Mouse (Mus musculus): ENCODE data around the gene Serpini1. TPM values are rescaled to one million over a fixed set of nuclear protein-coding genes. Genes with fewer than 3 reads are reported as not detected.

The Serpini1 gene
- polyA plus RNA-seq, 2 experiments = 0.11 to 0.50 TPM

DNA sequence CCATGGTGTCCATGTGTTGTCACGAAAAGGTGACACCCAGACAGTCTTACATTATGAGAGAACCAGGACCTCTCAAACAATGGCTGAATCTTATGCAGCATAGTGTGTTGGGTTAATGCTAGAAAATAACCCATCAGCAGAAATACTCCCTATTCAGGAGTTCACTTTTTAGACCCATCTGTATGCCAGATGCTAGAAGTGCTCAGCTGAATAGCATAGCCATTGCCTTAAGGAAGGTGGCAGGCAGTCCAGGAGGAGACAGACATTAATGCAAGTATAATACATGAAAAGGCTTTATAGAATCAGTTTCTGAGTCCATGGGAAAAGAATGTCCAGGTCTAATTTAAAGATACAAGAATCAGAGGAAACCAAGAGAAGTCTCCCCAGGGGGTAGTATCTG is 75.9 kb downstream of the Serpini1 start:
- H3K4me3 ChIP-seq (ENCODE audit: insufficient read depth in 1 of 2, low read depth in 2 of 2, low read length in 2 of 2) = no peak overlapping the region
- H3K4me1 ChIP-seq (replicated peaks; ENCODE audit: control insufficient read depth in 2 of 2, insufficient read depth in 2 of 2, low read length in 1 of 2) = no peaks in the 10 kb centered on the region
- WGBS (ENCODE audit: insufficient replicate concordance) = 63% methylated on average over 1 of the region's 1 CpGs
- H3K27ac ChIP-seq = no peak overlapping the region
- no peak overlapping the region for H3K9ac ChIP-seq (replicated peaks)
- DNase-seq (ENCODE audit: low read depth in 3 of 3, low spot score in 3 of 3) (no peak), ATAC-seq (ENCODE audit: insufficient read depth) (no peak)
- no peak overlapping the region for H3K4me2 ChIP-seq (ENCODE audit: low read depth)
- no peaks in the 10 kb centered on the region for H3K36me3 ChIP-seq (replicated peaks; ENCODE audit: control insufficient read depth, insufficient read depth, low read depth)
- no peaks in the 10 kb centered on the region for H3K9me3 ChIP-seq (ENCODE audit: control insufficient read depth, low read length)
- TF ChIP-seq EP300 (IDR thresholded peaks at IDR 0.05; ENCODE audit: low read depth) = no peak
- TF ChIP-seq CTCF (IDR thresholded peaks at IDR 0.05; ENCODE audit: low read depth) = no peak
- no peaks in the 10 kb centered on the region for H3K27me3 ChIP-seq (ENCODE audit: control insufficient read depth, insufficient read depth, low read length)

DNA sequence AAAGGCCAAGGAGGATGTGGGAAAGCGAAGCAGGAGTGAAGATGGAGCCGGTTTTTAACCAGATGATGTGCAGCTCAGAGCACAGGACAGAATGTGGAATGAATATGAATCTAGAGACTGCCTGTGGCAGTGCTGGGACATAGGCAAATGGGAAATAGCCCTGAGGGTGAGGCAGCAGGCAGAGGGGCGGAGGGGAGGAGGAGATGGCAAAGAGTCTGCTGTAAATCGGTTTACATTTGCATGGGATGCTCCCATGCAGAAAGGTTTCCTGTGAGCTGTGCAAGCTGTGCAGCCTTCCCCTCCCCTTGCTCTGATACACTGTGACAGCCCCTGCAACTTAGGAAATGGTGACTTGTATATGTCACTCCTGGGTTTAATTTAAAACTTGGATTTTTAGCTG is 76.3 kb downstream of the Serpini1 start:
- H3K36me3 ChIP-seq (replicated peaks; ENCODE audit: control insufficient read depth, insufficient read depth, low read depth) = no peaks in the 10 kb centered on the region
- no peak for DNase-seq (ENCODE audit: low read depth in 3 of 3, low spot score in 3 of 3)
- H3K4me1 ChIP-seq (replicated peaks; ENCODE audit: control insufficient read depth in 2 of 2, insufficient read depth in 2 of 2, low read length in 1 of 2) = no peaks in the 10 kb centered on the region

DNA sequence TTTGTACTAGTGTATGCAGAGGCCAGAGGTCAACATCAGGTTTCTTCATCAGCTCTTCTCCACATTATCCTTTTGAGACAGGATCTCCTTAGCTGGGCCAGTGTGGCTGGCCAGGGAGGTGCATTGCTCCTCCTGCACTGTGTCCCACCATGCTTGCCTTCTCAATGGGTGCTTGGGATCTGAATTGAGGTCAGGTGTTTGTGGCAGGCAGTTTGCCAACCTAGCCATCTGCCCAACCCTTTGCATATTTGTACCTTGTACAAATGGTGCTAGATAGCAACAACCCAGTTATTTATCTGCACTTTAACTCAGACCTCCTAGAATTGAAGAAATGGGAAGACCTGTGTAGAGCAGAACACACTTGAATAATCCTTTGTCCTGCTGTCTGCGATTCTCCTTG is 78.3 kb downstream of the Serpini1 start:
- Histone ChIP-seq H3K4me3 (ENCODE audit: insufficient read depth in 1 of 2, low read depth in 2 of 2, low read length in 2 of 2) (no peak overlapping the region), H3K4me1 (replicated peaks; ENCODE audit: control insufficient read depth in 2 of 2, insufficient read depth in 2 of 2, low read length in 1 of 2) (no peaks in the 10 kb centered on the region), H3K27me3 (ENCODE audit: control insufficient read depth, insufficient read depth, low read length) (no peaks in the 10 kb centered on the region), H3K4me2 (ENCODE audit: low read depth) (no peak overlapping the region), H3K9ac (replicated peaks) (no peak overlapping the region), H3K9me3 (ENCODE audit: control insufficient read depth, low read length) (no peaks in the 10 kb centered on the region), H3K36me3 (replicated peaks; ENCODE audit: control insufficient read depth, insufficient read depth, low read depth) (no peaks in the 10 kb centered on the region), H3K27ac (no peak overlapping the region)
- 56% methylated on average over 1 of the region's 1 CpGs for WGBS (ENCODE audit: insufficient replicate concordance)
- TF ChIP-seq EP300 (IDR thresholded peaks at IDR 0.05; ENCODE audit: low read depth) = no peak
- TF ChIP-seq CTCF (IDR thresholded peaks at IDR 0.05; ENCODE audit: low read depth) = no peak
- DNase-seq (ENCODE audit: low read depth in 3 of 3, low spot score in 3 of 3) (no peak), ATAC-seq (ENCODE audit: insufficient read depth) (no peak)

More for the DNA sequence above, 76.3 kb downstream of the Serpini1 start:
- Histone ChIP-seq H3K4me3 (ENCODE audit: insufficient read depth in 1 of 2, low read depth in 2 of 2, low read length in 2 of 2) (no peak overlapping the region), H3K9me3 (ENCODE audit: control insufficient read depth, low read length) (no peaks in the 10 kb centered on the region), H3K27me3 (ENCODE audit: control insufficient read depth, insufficient read depth, low read length) (no peaks in the 10 kb centered on the region), H3K27ac (no peak overlapping the region), H3K4me2 (ENCODE audit: low read depth) (no peak overlapping the region), H3K9ac (replicated peaks) (no peak overlapping the region)
- WGBS (ENCODE audit: insufficient replicate concordance) = 67% methylated on average over 4 of the region's 4 CpGs
- ATAC-seq (ENCODE audit: insufficient read depth) = no peak
- TF ChIP-seq EP300 (IDR thresholded peaks at IDR 0.05; ENCODE audit: low read depth) = no peak
- TF ChIP-seq CTCF (IDR thresholded peaks at IDR 0.05; ENCODE audit: low read depth) = no peak

DNA sequence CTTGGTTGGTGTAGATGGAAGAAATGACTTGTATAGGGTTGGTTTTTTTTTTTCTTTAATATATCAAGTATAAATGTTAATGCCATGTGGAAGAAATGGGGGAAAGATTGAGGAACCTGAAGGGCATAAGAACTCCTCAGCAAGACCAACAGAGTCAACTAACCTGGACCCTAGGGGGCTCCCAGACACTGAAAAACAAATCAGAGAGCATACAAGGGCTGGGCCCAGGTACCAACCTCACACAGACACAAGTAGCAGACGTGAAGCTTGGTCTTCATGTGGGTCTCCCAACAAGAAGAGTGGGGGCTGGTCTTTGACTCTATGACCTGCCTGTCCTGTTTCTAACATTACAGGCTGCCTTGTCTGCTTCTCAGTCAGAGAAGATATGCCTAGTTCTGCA is 82.2 kb downstream of the Serpini1 start:
- H3K36me3 ChIP-seq (replicated peaks; ENCODE audit: control insufficient read depth, insufficient read depth, low read depth) = no peaks in the 10 kb centered on the region
- no peak overlapping the region for H3K4me2 ChIP-seq (ENCODE audit: low read depth)
- H3K4me3 ChIP-seq (ENCODE audit: insufficient read depth in 1 of 2, low read depth in 2 of 2, low read length in 2 of 2) = no peak overlapping the region
- no peak for DNase-seq (ENCODE audit: low read depth in 3 of 3, low spot score in 3 of 3)
- H3K9ac ChIP-seq (replicated peaks) = no peak overlapping the region
- TF ChIP-seq EP300 (IDR thresholded peaks at IDR 0.05; ENCODE audit: low read depth) (no peak), CTCF (IDR thresholded peaks at IDR 0.05; ENCODE audit: low read depth) (no peak)
- no peak for ATAC-seq (ENCODE audit: insufficient read depth)
- no peak overlapping the region for H3K27ac ChIP-seq
- H3K9me3 ChIP-seq (ENCODE audit: control insufficient read depth, low read length) = no peaks in the 10 kb centered on the region
- WGBS (ENCODE audit: insufficient replicate concordance) = 13% methylated on average over 1 of the region's 1 CpGs
- H3K4me1 ChIP-seq (replicated peaks; ENCODE audit: control insufficient read depth in 2 of 2, insufficient read depth in 2 of 2, low read length in 1 of 2) = no peaks in the 10 kb centered on the region
- H3K27me3 ChIP-seq (ENCODE audit: control insufficient read depth, insufficient read depth, low read length) = no peaks in the 10 kb centered on the region

DNA sequence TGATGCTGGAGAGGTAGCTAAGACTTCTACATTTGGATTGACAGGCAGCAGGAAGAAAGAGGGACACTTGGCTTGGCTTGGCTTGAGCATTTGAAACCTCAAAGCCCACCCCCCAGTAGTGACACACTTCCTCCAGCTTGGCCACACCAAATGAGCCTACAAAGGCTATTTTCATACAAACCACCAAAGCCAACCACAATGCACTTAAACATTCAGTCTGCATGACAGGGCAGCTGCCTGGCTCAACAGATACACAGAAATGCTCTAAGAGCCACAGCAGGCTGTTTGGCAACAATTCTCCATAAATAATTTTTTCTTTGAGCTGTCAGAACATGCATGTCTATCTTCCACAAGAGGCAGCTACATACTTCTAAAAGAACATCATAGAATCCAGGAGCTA is 90.2 kb downstream of the Serpini1 start:
- no peaks in the 10 kb centered on the region for H3K27me3 ChIP-seq (ENCODE audit: control insufficient read depth, insufficient read depth, low read length)
- TF ChIP-seq CTCF (IDR thresholded peaks at IDR 0.05; ENCODE audit: low read depth) (no peak), EP300 (IDR thresholded peaks at IDR 0.05; ENCODE audit: low read depth) (no peak)
- no peaks in the 10 kb centered on the region for H3K9me3 ChIP-seq (ENCODE audit: control insufficient read depth, low read length)
- no peak overlapping the region for H3K27ac ChIP-seq
- H3K4me1 ChIP-seq (replicated peaks; ENCODE audit: control insufficient read depth in 2 of 2, insufficient read depth in 2 of 2, low read length in 1 of 2) = no peaks in the 10 kb centered on the region
- H3K9ac ChIP-seq (replicated peaks) = no peak overlapping the region
- no peak for ATAC-seq (ENCODE audit: insufficient read depth)
- no peaks in the 10 kb centered on the region for H3K36me3 ChIP-seq (replicated peaks; ENCODE audit: control insufficient read depth, insufficient read depth, low read depth)
- DNase-seq (ENCODE audit: low read depth in 3 of 3, low spot score in 3 of 3) = no peak
- H3K4me3 ChIP-seq (ENCODE audit: insufficient read depth in 1 of 2, low read depth in 2 of 2, low read length in 2 of 2) = no peak overlapping the region
- H3K4me2 ChIP-seq (ENCODE audit: low read depth) = no peak overlapping the region
